Mouse (Mus musculus): ENCODE measurements around the gene Trpm8. TPM values are rescaled to one million over a fixed set of nuclear protein-coding genes. Genes with fewer than 3 reads are reported as not detected.

Trpm8 gene
- polyA plus RNA-seq, 1 experiment: 0.02 TPM

GRCm38 (mm10) chr1:88243861-88244260 lies 33.6 kb upstream of the Trpm8 start:
- no peak overlapping the region for H3K4me3 ChIP-seq (ENCODE audit: insufficient read depth, low read length)
- no peak overlapping the region for H3K27ac ChIP-seq (ENCODE audit: insufficient read depth, low read length)
- no peak for TF ChIP-seq POLR2A (IDR thresholded peaks at IDR 0.05; ENCODE audit: extremely low read depth, insufficient read depth, low read length)
- TF ChIP-seq CTCF (IDR thresholded peaks at IDR 0.05; ENCODE audit: extremely low read depth, insufficient read depth, low read length): no peak
- H3K4me1 ChIP-seq (ENCODE audit: control insufficient read depth, insufficient read depth, low read length): no peaks in the 10 kb centered on the region

DNA sequence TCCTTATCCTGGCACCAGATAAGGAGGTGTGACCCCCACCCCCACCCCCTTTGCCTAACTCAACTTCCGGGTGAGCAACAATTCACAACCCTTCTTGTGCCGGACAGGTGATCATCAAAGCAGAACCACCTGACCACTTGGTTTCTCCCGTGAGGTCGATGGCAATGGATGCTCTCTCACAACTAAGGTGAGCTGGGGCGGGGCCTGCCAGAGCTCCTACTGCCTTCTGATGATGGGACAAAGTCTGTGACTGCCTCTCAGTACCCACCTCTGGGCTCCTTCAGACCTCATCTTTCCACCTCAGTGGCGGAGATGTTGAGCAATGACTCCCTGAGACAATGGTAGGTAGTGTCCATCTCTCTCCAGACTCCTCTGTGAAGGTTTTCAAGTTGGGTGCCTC lies 31.6 kb upstream of the Trpm8 start:
- Histone ChIP-seq H3K4me3 (ENCODE audit: insufficient read depth, low read length) (no peak overlapping the region), H3K27ac (ENCODE audit: insufficient read depth, low read length) (no peak overlapping the region), H3K4me1 (ENCODE audit: control insufficient read depth, insufficient read depth, low read length) (no peaks in the 10 kb centered on the region)
- TF ChIP-seq POLR2A (IDR thresholded peaks at IDR 0.05; ENCODE audit: extremely low read depth, insufficient read depth, low read length) (no peak), CTCF (IDR thresholded peaks at IDR 0.05; ENCODE audit: extremely low read depth, insufficient read depth, low read length) (no peak)

- Histone ChIP-seq H3K4me3 (ENCODE audit: insufficient read depth, low read length) (no peak overlapping the region), H3K27ac (ENCODE audit: insufficient read depth, low read length) (no peak overlapping the region), H3K4me1 (ENCODE audit: control insufficient read depth, insufficient read depth, low read length) (no peaks in the 10 kb centered on the region)
- no peak for TF ChIP-seq POLR2A (IDR thresholded peaks at IDR 0.05; ENCODE audit: extremely low read depth, insufficient read depth, low read length)
- no peak for TF ChIP-seq CTCF (IDR thresholded peaks at IDR 0.05; ENCODE audit: extremely low read depth, insufficient read depth, low read length)
These were observed 31.1 kb upstream of the Trpm8 start for GRCm38 (mm10) chr1:88246386-88246785.

GRCm38 (mm10) chr1:88247660-88248059 lies 29.8 kb upstream of the Trpm8 start:
- TF ChIP-seq CTCF (IDR thresholded peaks at IDR 0.05; ENCODE audit: extremely low read depth, insufficient read depth, low read length): no peak
- TF ChIP-seq POLR2A (IDR thresholded peaks at IDR 0.05; ENCODE audit: extremely low read depth, insufficient read depth, low read length): no peak
- no peak overlapping the region for H3K4me3 ChIP-seq (ENCODE audit: insufficient read depth, low read length)
- no peak overlapping the region for H3K27ac ChIP-seq (ENCODE audit: insufficient read depth, low read length)
- no peaks in the 10 kb centered on the region for H3K4me1 ChIP-seq (ENCODE audit: control insufficient read depth, insufficient read depth, low read length)

DNA sequence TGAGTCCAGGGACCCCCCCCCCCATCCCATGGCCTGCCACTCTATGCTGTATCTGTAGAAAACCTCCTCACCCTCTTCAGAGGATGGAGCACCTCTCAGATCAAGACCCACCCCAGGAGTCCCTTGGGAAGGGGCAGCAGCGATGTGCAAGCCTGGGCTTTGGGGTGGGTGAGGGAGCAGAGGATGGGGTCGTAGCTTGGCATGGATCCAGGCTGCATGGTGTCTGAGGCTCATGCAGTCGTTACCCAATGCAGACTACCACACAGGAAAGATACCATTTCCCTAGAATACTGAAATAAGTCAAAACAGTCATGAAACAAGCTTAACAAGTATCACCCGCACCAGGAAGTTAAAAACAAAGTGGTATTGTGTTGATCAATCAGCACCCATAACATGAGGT lies 28.8 kb upstream of the Trpm8 start:
- H3K4me3 ChIP-seq (ENCODE audit: insufficient read depth, low read length): no peak overlapping the region
- H3K4me1 ChIP-seq (ENCODE audit: control insufficient read depth, insufficient read depth, low read length): no peaks in the 10 kb centered on the region
- no peak for TF ChIP-seq POLR2A (IDR thresholded peaks at IDR 0.05; ENCODE audit: extremely low read depth, insufficient read depth, low read length)
- no peak for TF ChIP-seq CTCF (IDR thresholded peaks at IDR 0.05; ENCODE audit: extremely low read depth, insufficient read depth, low read length)
- no peak overlapping the region for H3K27ac ChIP-seq (ENCODE audit: insufficient read depth, low read length)

- Histone ChIP-seq H3K4me3 (ENCODE audit: insufficient read depth, low read length) (no peak overlapping the region), H3K27ac (ENCODE audit: insufficient read depth, low read length) (no peak overlapping the region), H3K4me1 (ENCODE audit: control insufficient read depth, insufficient read depth, low read length) (no peaks in the 10 kb centered on the region)
- no peak for TF ChIP-seq POLR2A (IDR thresholded peaks at IDR 0.05; ENCODE audit: extremely low read depth, insufficient read depth, low read length)
- no peak for TF ChIP-seq CTCF (IDR thresholded peaks at IDR 0.05; ENCODE audit: extremely low read depth, insufficient read depth, low read length)
These were observed 27.9 kb upstream of the Trpm8 start for GRCm38 (mm10) chr1:88249596-88249995.

GRCm38 (mm10) chr1:88250023-88250422 lies 27.4 kb upstream of the Trpm8 start:
- no peak overlapping the region for H3K27ac ChIP-seq (ENCODE audit: insufficient read depth, low read length)
- no peaks in the 10 kb centered on the region for H3K4me1 ChIP-seq (ENCODE audit: control insufficient read depth, insufficient read depth, low read length)
- H3K4me3 ChIP-seq (ENCODE audit: insufficient read depth, low read length): no peak overlapping the region
- TF ChIP-seq POLR2A (IDR thresholded peaks at IDR 0.05; ENCODE audit: extremely low read depth, insufficient read depth, low read length): no peak
- no peak for TF ChIP-seq CTCF (IDR thresholded peaks at IDR 0.05; ENCODE audit: extremely low read depth, insufficient read depth, low read length)

GRCm38 (mm10) chr1:88253106-88253505 lies 24.4 kb upstream of the Trpm8 start:
- H3K27ac ChIP-seq (ENCODE audit: insufficient read depth, low read length): no peak overlapping the region
- no peaks in the 10 kb centered on the region for H3K4me1 ChIP-seq (ENCODE audit: control insufficient read depth, insufficient read depth, low read length)
- H3K4me3 ChIP-seq (ENCODE audit: insufficient read depth, low read length): no peak overlapping the region
- no peak for TF ChIP-seq CTCF (IDR thresholded peaks at IDR 0.05; ENCODE audit: extremely low read depth, insufficient read depth, low read length)
- TF ChIP-seq POLR2A (IDR thresholded peaks at IDR 0.05; ENCODE audit: extremely low read depth, insufficient read depth, low read length): no peak

DNA sequence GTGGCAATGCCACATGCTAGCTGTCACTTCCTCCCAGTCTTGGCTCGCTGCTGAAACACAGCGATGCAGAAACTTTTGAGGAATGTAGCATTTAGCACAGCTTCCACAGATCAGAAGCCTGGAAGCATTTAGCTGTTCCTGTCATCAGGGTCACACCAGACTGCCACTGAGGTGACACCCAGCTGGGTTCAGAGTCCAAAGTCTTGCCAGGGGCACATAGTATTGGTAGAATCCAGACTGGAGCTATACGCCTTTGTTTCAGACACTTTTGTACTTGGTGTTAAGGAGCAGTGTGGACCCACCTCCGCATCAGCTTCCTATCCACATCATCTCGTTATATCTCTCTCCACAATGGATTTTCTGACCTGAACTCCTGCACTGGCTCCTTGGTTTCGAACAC lies 23.9 kb upstream of the Trpm8 start:
- no peak overlapping the region for H3K27ac ChIP-seq (ENCODE audit: insufficient read depth, low read length)
- no peak overlapping the region for H3K4me3 ChIP-seq (ENCODE audit: insufficient read depth, low read length)
- TF ChIP-seq CTCF (IDR thresholded peaks at IDR 0.05; ENCODE audit: extremely low read depth, insufficient read depth, low read length): no peak
- no peak for TF ChIP-seq POLR2A (IDR thresholded peaks at IDR 0.05; ENCODE audit: extremely low read depth, insufficient read depth, low read length)
- no peaks in the 10 kb centered on the region for H3K4me1 ChIP-seq (ENCODE audit: control insufficient read depth, insufficient read depth, low read length)

DNA sequence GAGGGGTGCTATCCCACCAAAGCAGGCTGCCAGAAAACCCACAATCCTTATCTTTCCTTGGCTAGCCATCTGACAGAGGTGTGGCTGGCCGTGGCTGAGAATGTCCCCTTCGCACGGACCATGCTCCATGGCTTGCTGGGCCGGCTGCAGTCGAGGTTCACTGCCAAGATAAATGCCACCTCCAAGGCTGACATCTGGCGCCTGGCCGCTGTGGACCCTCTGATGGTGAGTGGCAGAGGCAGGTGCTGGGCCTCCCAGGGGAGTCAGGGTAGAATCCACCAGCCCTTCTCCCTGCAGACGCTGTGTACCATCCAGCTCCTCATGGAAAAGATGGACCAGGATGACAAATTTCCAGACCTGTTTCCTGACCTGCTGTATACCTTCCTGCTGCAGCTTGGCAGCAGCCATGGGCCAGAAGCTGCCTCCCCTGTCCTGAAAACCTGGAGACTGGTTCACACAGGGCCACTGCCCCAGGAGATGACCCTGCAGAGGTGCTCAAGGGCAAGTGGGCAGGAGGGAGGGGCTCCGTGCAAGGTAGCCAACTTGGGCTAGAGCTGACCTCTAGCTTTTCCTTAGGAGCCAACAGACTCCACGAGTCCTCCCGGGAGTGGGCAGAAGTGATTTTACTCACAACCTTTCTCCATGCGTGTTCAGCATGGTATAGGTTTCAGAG lies 22.5 kb upstream of the Trpm8 start:
- TF ChIP-seq CTCF (IDR thresholded peaks at IDR 0.05; ENCODE audit: extremely low read depth, insufficient read depth, low read length) (no peak), POLR2A (IDR thresholded peaks at IDR 0.05; ENCODE audit: extremely low read depth, insufficient read depth, low read length) (no peak)
- Histone ChIP-seq H3K27ac (ENCODE audit: insufficient read depth, low read length) (no peak overlapping the region), H3K4me3 (ENCODE audit: insufficient read depth, low read length) (no peak overlapping the region), H3K4me1 (ENCODE audit: control insufficient read depth, insufficient read depth, low read length) (no peaks in the 10 kb centered on the region)
